Mouse (Mus musculus) bone marrow, adult 2 months (tissue): Measurements from ENCODE around the gene Gm10226. TPM values are rescaled to one million over a fixed set of nuclear protein-coding genes. Genes with fewer than 3 reads are reported as not detected.
"Not testable (repeated sequence)": the region's sequence is repeated elsewhere in the genome, so short reads cannot be mapped to it uniquely, and the experiment has no call there.

Experiments
- H3K27ac ChIP-seq: fragments of 200-500 bp; 2 replicates; pipeline ENCODE4 v1.5.1; 2012; ENCODE audit warnings: low read depth, mild to moderate bottlenecking, control low read depth, inconsistent platforms, low read length; ENCODE audit not compliant: control insufficient read depth, poor library complexity, insufficient read depth
- H3K4me1 ChIP-seq: fragments of 200-500 bp; 2 replicates; pipeline ENCODE4 v1.6.1; 2011; ENCODE audit warnings: low read length; ENCODE audit not compliant: control insufficient read depth, insufficient read depth
- H3K4me3 ChIP-seq: fragments of 200-500 bp; replicated peaks from 2 replicates; pipeline ENCODE3; 2011; ENCODE audit warnings: mild to moderate bottlenecking, low read depth, low read length, control low read depth; ENCODE audit not compliant: control insufficient read depth
- CTCF ChIP-seq: fragments of 200-500 bp; IDR thresholded peaks from 2 replicates; pipeline ENCODE4 v1.5.1; 2011; ENCODE audit warnings: low read length, control low read depth; ENCODE audit not compliant: control insufficient read depth, insufficient read depth
- POLR2A ChIP-seq: fragments of 200-500 bp; IDR thresholded peaks from 2 replicates; pipeline ENCODE4 v1.6.1; 2011; ENCODE audit warnings: low read depth, mild to moderate bottlenecking, control low read depth, low read length, borderline replicate concordance; ENCODE audit not compliant: control insufficient read depth
- WGBS: fragments of 180-500 bp; shearing (Covaris S2); methylation state at CpG from one replicate; pipeline ENCODE4 v1.1.7; 2018; 5-methylcytosine and 5-hydroxymethylcytosine counted together
- polyA plus RNA-seq: library from polyadenylated mRNA; stranded (reverse); fragments of >200 nt; gene quantifications from 2 replicates; pipeline ENCODE4 v1.2.4, GENCODE M21; 2011; ENCODE audit warnings: low replicate concordance; ENCODE audit not compliant: missing spikeins, insufficient read depth, insufficient read length

Gene Gm10226
- 15.0 and 28.9 TPM in 2 replicates for polyA plus RNA-seq

GRCm38 (mm10) chr17:21691560-21691959, at the start of gene Gm10226:
Gene Gm10226 (plus strand): TSS chr17:21691860.
- TF ChIP-seq POLR2A = no peak
- no peak for TF ChIP-seq CTCF
- Histone ChIP-seq H3K27ac (no peak within 1 kb of the TSS), H3K4me3 (no peak within 1 kb of the TSS), H3K4me1 (no peaks in the 10 kb centered on the region)
- WGBS = 83% methylated on average over 3 of the region's 3 CpGs

- no peak for TF ChIP-seq CTCF
- TF ChIP-seq POLR2A = no peak
- WGBS = 84% methylated on average over 3 of the region's 3 CpGs
These were observed 42.9 kb upstream of the Gm10226 start for GRCm38 (mm10) chr17:21648791-21649190.

GRCm38 (mm10) chr17:21649936-21650335, 41.7 kb upstream of the Gm10226 start:
- Histone ChIP-seq H3K4me3 (no peak overlapping the region), H3K4me1 (no peaks in the 10 kb centered on the region), H3K27ac (0 out of 2 replicates have a peak overlapping the region, but pooled peaks have one; percentile 7)
- WGBS = 13% methylated on average over 2 of the region's 2 CpGs
- no peak for TF ChIP-seq CTCF
- TF ChIP-seq POLR2A = no peak

More at GRCm38 (mm10) chr17:21648791-21649190, 42.9 kb upstream of the Gm10226 start:
- Histone ChIP-seq H3K4me1 (no peaks in the 10 kb centered on the region), H3K27ac (no peak overlapping the region), H3K4me3 (no peak overlapping the region)

- Histone ChIP-seq H3K4me3 (peak within 1 kb of the TSS; percentile 73), H3K27ac (peak within 1 kb of the TSS; percentile 61)
- WGBS = 0% methylated on average over 17 of the region's 17 CpGs
- not testable (repeated sequence) for H3K4me1 ChIP-seq
- TF ChIP-seq POLR2A = 0 out of 2 replicates have a peak, but pooled peaks have one; percentile 29
These were observed 41.2 kb upstream of the Gm10226 start, which contains the start of gene Zfp983 for GRCm38 (mm10) chr17:21650364-21650907. Gene Zfp983 (plus strand): TSS chr17:21650624.

GRCm38 (mm10) chr17:21678826-21679225, 12.8 kb upstream of the Gm10226 start:
- H3K4me3 ChIP-seq, H3K27ac ChIP-seq: not testable (repeated sequence)
- 0% methylated on average over 1 of the region's 1 CpGs for WGBS

GRCm38 (mm10) chr17:21679273-21680018, 12.2 kb upstream of the Gm10226 start:
- peak overlapping the region; percentile 79 for H3K4me3 ChIP-seq
- TF ChIP-seq POLR2A (peak; percentile 31; the same call in 1 of the 2 replicates), CTCF (peak; percentile 8; the same call in 1 of the 2 replicates)
- H3K27ac ChIP-seq = peak overlapping the region; percentile 58
- no peaks in the 10 kb centered on the region; the same call in 1 of the 2 replicates for H3K4me1 ChIP-seq
- under 1% methylated on average over 9 of the region's 9 CpGs for WGBS

More at GRCm38 (mm10) chr17:21678826-21679225, 12.8 kb upstream of the Gm10226 start:
- H3K4me1 ChIP-seq = not testable (repeated sequence)

- not testable (repeated sequence) for H3K4me1 ChIP-seq
- Histone ChIP-seq H3K27ac (peak overlapping the region; percentile 58), H3K4me3 (peak overlapping the region; percentile 79)
- WGBS = 0% methylated on average over 10 of the region's 10 CpGs
These were observed 11.7 kb upstream of the Gm10226 start for GRCm38 (mm10) chr17:21680019-21680376.

GRCm38 (mm10) chr17:21693342-21693741, 1.7 kb downstream of the Gm10226 start:
- no peak overlapping the region for H3K27ac ChIP-seq
- H3K4me1 ChIP-seq = no peaks in the 10 kb centered on the region
- no peak overlapping the region for H3K4me3 ChIP-seq
- 77% methylated on average over 3 of the region's 3 CpGs for WGBS
- TF ChIP-seq CTCF (no peak), POLR2A (no peak)
